Mouse (Mus musculus) C2C12 (cell line): ENCODE measurements around the gene Hfe2.

Experiments used
- CTCF ChIP-seq: IDR thresholded peaks from one replicate; pipeline ENCODE4 v1.5.1; 2011; ENCODE audit not compliant: control insufficient read depth, insufficient read depth, insufficient read length
- MYOG ChIP-seq: IDR thresholded peaks from one replicate; pipeline ENCODE4 v1.6.1; 2011; ENCODE audit not compliant: control insufficient read depth, insufficient read length; ENCODE audit errors: extremely low read depth

GRCm38 (mm10) chr3:96551203-96551602 is 26.2 kb downstream of the Hfe2 start:
- TF ChIP-seq MYOG, result no peak
- no peak for TF ChIP-seq CTCF
